ENCODE assay signal across 34 mouse cellular contexts in genomic region chr5:113731174-113731573, GRCm38 (mm10). TPM values are rescaled to one million over a fixed set of nuclear protein-coding genes. Genes with fewer than 3 reads are reported as not detected.
DNase-seq lines count a peak whose midpoint lies in the region; ATAC-seq and TF ChIP-seq lines count a peak whose summit lies in the region.
"Had no signal": no experiment of that assay in that cellular context is flagged by ENCODE, and none has a peak within 500 bp of the region (broad histone marks: within the 10 kb centered on the region; RNA-seq: fewer than 3 reads in every experiment).

No protein-coding gene starts in this region.

- peaks cover 12% of the 10 kb centered on the region for H3K4me1 ChIP-seq in forebrain, embryonic 15.5 days
- H3K4me1 ChIP-seq in forebrain, embryonic 13.5 days = peaks cover 15% of the 10 kb centered on the region
- H3K4me1 ChIP-seq in neural tube, embryonic 12.5 days = peaks cover 1% of the 10 kb centered on the region

- no peak overlapping the region for H3K4me2 ChIP-seq in forebrain, embryonic 15.5 days (replicated peaks)
- no peak overlapping the region for H3K4me2 ChIP-seq in forebrain, embryonic 13.5 days
- no peak overlapping the region for H3K4me2 ChIP-seq in neural tube, embryonic 12.5 days (replicated peaks)
- H3K4me2 ChIP-seq: heart, embryonic 13.5 days; liver, embryonic 12.5 days had no signal

- no peak overlapping the region for H3K9ac ChIP-seq in forebrain, embryonic 15.5 days (replicated peaks)
- H3K9ac ChIP-seq in forebrain, embryonic 13.5 days = no peak overlapping the region
- H3K9ac ChIP-seq in neural tube, embryonic 12.5 days = 0 out of 2 replicates have a peak overlapping the region, but pooled peaks have one; percentile 8
- H3K9ac ChIP-seq: heart, embryonic 13.5 days; liver, embryonic 12.5 days; liver, postnatal 0 days had no signal

- H3K27me3 ChIP-seq in forebrain, embryonic 15.5 days = no peaks in the 10 kb centered on the region
- H3K27me3 ChIP-seq in forebrain, embryonic 13.5 days = no peaks in the 10 kb centered on the region
- H3K27me3 ChIP-seq in neural tube, embryonic 12.5 days (replicated peaks) = no peaks in the 10 kb centered on the region

- H3K27ac ChIP-seq in forebrain, embryonic 15.5 days (replicated peaks) = 0 out of 2 replicates have a peak overlapping the region, but pooled peaks have one; percentile 27
- H3K27ac ChIP-seq in forebrain, embryonic 13.5 days = no peak overlapping the region
- H3K27ac ChIP-seq in layer of hippocampus, adult 2 months = peak overlapping the region; percentile 87
- no peak overlapping the region for H3K27ac ChIP-seq in neural tube, embryonic 12.5 days
- H3K27ac ChIP-seq: heart, embryonic 13.5 days; liver, embryonic 12.5 days had no signal

- TF ChIP-seq CTCF in layer of hippocampus, adult 2 months (conservative IDR thresholded peaks at IDR 0.05) = no peak

- H3K36me3 ChIP-seq in forebrain, embryonic 15.5 days = no peaks in the 10 kb centered on the region
- H3K36me3 ChIP-seq in forebrain, embryonic 13.5 days (ENCODE audit: poor library complexity, severe bottlenecking) = no peaks in the 10 kb centered on the region
- H3K36me3 ChIP-seq in neural tube, embryonic 12.5 days = no peaks in the 10 kb centered on the region
- H3K36me3 ChIP-seq: G1E; heart, embryonic 13.5 days; liver, embryonic 12.5 days had no signal

- WGBS in forebrain, embryonic 15.5 days = 87% methylated on average over 7 of the region's 7 CpGs
- WGBS in forebrain, embryonic 13.5 days = 93% methylated on average over 7 of the region's 7 CpGs
- 92% methylated on average over 7 of the region's 7 CpGs for WGBS in neural tube, embryonic 12.5 days

- no peaks in the 10 kb centered on the region for H3K9me3 ChIP-seq in forebrain, embryonic 15.5 days
- no peaks in the 10 kb centered on the region for H3K9me3 ChIP-seq in forebrain, embryonic 13.5 days (replicated peaks)
- H3K9me3 ChIP-seq in neural tube, embryonic 12.5 days = no peaks in the 10 kb centered on the region
- H3K9me3 ChIP-seq: heart, embryonic 13.5 days; liver, embryonic 12.5 days had no signal

- ATAC-seq in forebrain, embryonic 15.5 days (replicated peaks) = no peak
- ATAC-seq in forebrain, embryonic 13.5 days = no peak
- no peak for ATAC-seq in neural tube, embryonic 12.5 days (ENCODE audit: low FRiP score, low read depth)
- ATAC-seq: inflammation-experienced regulatory T-cells, adult 6 months; liver, embryonic 12.5 days; liver, postnatal 0 days had no signal

- no peak overlapping the region for H3K4me3 ChIP-seq in forebrain, embryonic 15.5 days
- no peak overlapping the region for H3K4me3 ChIP-seq in forebrain, embryonic 13.5 days
- H3K4me3 ChIP-seq in layer of hippocampus, adult 2 months = no peak overlapping the region
- no peak overlapping the region for H3K4me3 ChIP-seq in neural tube, embryonic 12.5 days
- H3K4me3 ChIP-seq: heart, embryonic 13.5 days; liver, embryonic 12.5 days had no signal

- DNase-seq in cerebellum, adult 9-10 months = peak; percentile 59
- no peak for DNase-seq in cerebellum, postnatal 4 days (ENCODE audit: low spot score in 2 of 2)
- DNase-seq in layer of hippocampus, adult 2 months (ENCODE audit: low spot score in 2 of 2) = no peak
- no peak for DNase-seq in layer of hippocampus, postnatal 36 days
- no peak for DNase-seq in neural tube, embryonic 10.5 days (ENCODE audit: extremely low spot score, low spot score)
- DNase-seq: adrenal gland, postnatal 10 days; gastrocnemius, postnatal 10 days; heart, postnatal 10 days; kidney, adult 11 months; kidney, postnatal 14 days; left cerebral cortex, postnatal 4 days; liver, postnatal 0 days; lung, postnatal 36 days; spleen, adult 18-20 months; thymus, postnatal 14 days had no signal

RNA-seq across cellular contexts. Expression of gene Ficd, which starts 4.4 kb away (rescaled TPM):
- 7.8 and 9.0 TPM in 2 replicates for polyA plus RNA-seq in forebrain, embryonic 15.5 days (2015; fragmentation: Nextera tagmentation; extraction: Ambion mirVana)
- polyA plus RNA-seq in forebrain, embryonic 13.5 days (2015; fragmentation: Nextera tagmentation; extraction: Ambion mirVana) = 5.6 and 5.8 TPM in 2 replicates
- 10 to 100 TPM; 12.2 to 12.5 TPM for total RNA-seq in layer of hippocampus, adult 2 months (2021)
- total RNA-seq in layer of hippocampus, postnatal 36 days (2021) = 10 to 100 TPM; 11.8 to 12.6 TPM
- polyA plus RNA-seq in neural tube, embryonic 12.5 days (2016; fragmentation: Nextera tagmentation; extraction: Ambion mirVana) = 6.0 and 7.3 TPM in 2 replicates

RNA-seq across cellular contexts. Expression of gene 1700069L16Rik, which starts 6.6 kb away (rescaled TPM):
- not detected in 2 replicates for polyA plus RNA-seq in forebrain, embryonic 15.5 days (2015; fragmentation: Nextera tagmentation; extraction: Ambion mirVana)
- polyA plus RNA-seq in forebrain, embryonic 13.5 days (2015; fragmentation: Nextera tagmentation; extraction: Ambion mirVana) = not detected in 2 replicates
- total RNA-seq in layer of hippocampus, adult 2 months (2021) = not detected
- total RNA-seq in layer of hippocampus, postnatal 36 days (2021) = not detected
- not detected in 2 replicates for polyA plus RNA-seq in neural tube, embryonic 12.5 days (2016; fragmentation: Nextera tagmentation; extraction: Ambion mirVana)
- total RNA-seq: adrenal gland, postnatal 10 days; G1E; gastrocnemius, postnatal 10 days; heart, adult 8-10 months; heart, postnatal 10 days; hematopoietic stem cell, adult 5-6 weeks; layer of hippocampus, postnatal 10 days; left cerebral cortex, adult 8-10 months; left cerebral cortex, postnatal 4 days; megakaryocyte, adult 5-6 weeks had no signal
- polyA plus RNA-seq: embryonic facial prominence, embryonic 11.5 days; G1E; gonadal fat pad, adult 2 months; heart, embryonic 13.5 days; inflammation-experienced regulatory T-cells, adult 6 months; kidney, embryonic 14.5 days; limb, embryonic 14.5 days; liver, embryonic 12.5 days; liver, postnatal 0 days; lung, embryonic 16.5 days; stomach, embryonic 16.5 days; urinary bladder, adult 2 months had no signal

RNA-seq across cellular contexts. Expression of gene Sart3, which starts 41.1 kb away (rescaled TPM):
- polyA plus RNA-seq in forebrain, embryonic 15.5 days (2015; fragmentation: Nextera tagmentation; extraction: Ambion mirVana) = 57.6 and 58.7 TPM in 2 replicates
- polyA plus RNA-seq in forebrain, embryonic 13.5 days (2015; fragmentation: Nextera tagmentation; extraction: Ambion mirVana) = 57.2 and 59.9 TPM in 2 replicates
- 10 to 100 TPM; 53.5 to 54.4 TPM for total RNA-seq in layer of hippocampus, adult 2 months (2021)
- total RNA-seq in layer of hippocampus, postnatal 36 days (2021) = 10 to 100 TPM; 51.2 to 56.8 TPM
- polyA plus RNA-seq in neural tube, embryonic 12.5 days (2016; fragmentation: Nextera tagmentation; extraction: Ambion mirVana) = 66.2 and 69.1 TPM in 2 replicates

RNA-seq across cellular contexts. Expression of gene Iscu, which starts 41.4 kb away (rescaled TPM):
- 87.4 and 94.1 TPM in 2 replicates for polyA plus RNA-seq in forebrain, embryonic 15.5 days (2015; fragmentation: Nextera tagmentation; extraction: Ambion mirVana)
- 97.3 and 104 TPM in 2 replicates for polyA plus RNA-seq in forebrain, embryonic 13.5 days (2015; fragmentation: Nextera tagmentation; extraction: Ambion mirVana)
- total RNA-seq in layer of hippocampus, adult 2 months (2021) = 100 to 1,000 TPM; 111 to 122 TPM
- total RNA-seq in layer of hippocampus, postnatal 36 days (2021) = 100 to 1,000 TPM; 110 to 126 TPM
- 101 and 105 TPM in 2 replicates for polyA plus RNA-seq in neural tube, embryonic 12.5 days (2016; fragmentation: Nextera tagmentation; extraction: Ambion mirVana)

Comparison
In these comparisons a context has a peak if more than half of its experiments do, and no peak if none do; other contexts are left out.
1. H3K27ac ChIP-seq: peak in forebrain, embryonic 15.5 days (single experiment) and layer of hippocampus, adult 2 months (single experiment); none in forebrain, embryonic 13.5 days (single experiment) and neural tube, embryonic 12.5 days (single experiment).